Mouse (Mus musculus): ENCODE results near the gene Hexim1.
A peak's percentile ranks its signal among the peaks of the same experiment; 100 is the strongest.

Hexim1 gene

GRCm38 (mm10) chr11:103144309-103145285 lies 28.6 kb downstream of the Hexim1 start:
- ATAC-seq (ENCODE audit: insufficient number of reproducible peaks, low FRiP score, low TSS enrichment) = no peak

DNA sequence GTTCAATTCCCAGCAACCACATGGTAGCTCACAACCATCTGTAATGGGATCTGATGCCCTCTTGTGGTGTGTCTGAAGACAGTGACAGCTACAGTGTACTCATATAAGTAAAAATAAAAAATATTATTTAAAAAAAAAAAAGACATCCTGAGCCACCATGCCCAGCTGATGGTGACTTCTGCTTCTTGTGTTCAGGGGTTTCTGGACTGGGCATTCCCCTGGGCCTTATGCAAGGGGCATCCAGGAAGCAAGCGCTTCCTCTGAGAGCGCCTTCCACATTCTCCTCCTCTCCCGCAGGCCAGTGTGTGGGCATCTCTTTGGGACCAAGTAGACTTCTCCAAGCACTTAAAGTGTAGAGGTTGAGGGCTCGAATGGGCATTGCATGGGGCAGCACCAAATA lies 30.4 kb downstream of the Hexim1 start:
- ATAC-seq (ENCODE audit: insufficient number of reproducible peaks, low FRiP score, low TSS enrichment) = no peak

GRCm38 (mm10) chr11:103147766-103148165 lies 31.7 kb downstream of the Hexim1 start:
- no peak for ATAC-seq (ENCODE audit: insufficient number of reproducible peaks, low FRiP score, low TSS enrichment)

DNA sequence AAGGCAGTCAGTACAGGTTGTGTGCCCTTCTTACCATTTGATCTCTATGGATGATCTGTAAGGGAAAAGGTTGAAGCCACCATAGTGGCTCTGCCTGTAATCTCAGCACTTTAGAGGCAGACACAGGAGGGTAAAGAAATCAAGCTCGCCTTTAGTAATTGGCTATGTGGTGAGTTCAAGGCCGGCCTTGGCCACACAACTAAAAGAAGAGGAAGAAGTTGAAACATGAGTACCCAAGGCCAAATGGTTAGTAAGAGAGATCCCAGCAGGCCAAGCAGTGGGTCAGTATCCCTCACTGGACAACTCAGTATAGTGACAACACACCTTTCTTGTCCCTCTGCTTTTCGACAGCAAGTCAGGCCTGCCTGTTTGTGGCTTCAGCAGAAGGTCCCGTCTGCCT lies 33.7 kb downstream of the Hexim1 start:
- no peak for ATAC-seq (ENCODE audit: insufficient number of reproducible peaks, low FRiP score, low TSS enrichment)

DNA sequence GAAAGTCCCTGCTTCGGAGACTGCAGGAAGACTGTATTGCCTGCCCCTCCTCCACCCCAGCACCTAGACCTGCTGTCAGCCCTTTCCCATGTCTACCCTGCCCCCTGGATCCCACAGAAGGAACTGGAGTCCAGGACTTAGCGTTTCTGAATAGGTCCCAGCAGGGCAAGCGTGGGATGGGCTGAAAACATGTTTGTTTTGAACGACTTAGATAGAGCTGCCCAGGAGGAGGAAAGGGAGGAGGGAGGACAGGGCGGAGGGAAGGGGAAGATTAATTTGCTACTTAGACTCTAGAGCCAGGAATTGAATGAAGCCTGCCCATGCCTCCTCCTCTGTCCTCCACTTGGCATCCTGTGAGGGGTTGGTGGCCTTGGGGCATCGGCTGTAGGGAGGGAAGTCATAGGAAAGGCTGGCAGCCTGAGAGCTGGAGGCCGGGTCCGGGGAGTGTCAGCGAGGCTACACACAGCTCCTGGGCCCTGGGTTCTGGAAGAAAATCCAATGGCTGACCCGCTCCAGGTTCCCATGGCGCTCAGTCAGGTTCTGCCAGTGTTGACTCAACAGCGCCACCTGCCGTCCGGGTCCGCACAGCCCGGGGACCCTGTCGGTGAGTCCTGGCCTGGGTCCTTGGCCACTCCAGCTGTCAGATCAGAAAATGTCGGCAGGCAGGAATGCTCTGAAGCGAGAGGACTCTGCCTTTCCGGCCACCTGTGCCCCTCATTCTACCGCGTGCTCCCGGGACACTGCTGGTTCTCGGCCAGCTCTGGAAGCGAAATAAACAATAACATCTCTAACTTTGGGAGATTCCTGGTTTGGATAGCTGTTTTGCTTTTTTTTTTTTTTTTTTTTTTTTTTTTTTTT lies 42.8 kb downstream of the Hexim1 start:
- ATAC-seq (ENCODE audit: insufficient number of reproducible peaks, low FRiP score, low TSS enrichment) = peak; percentile 90

DNA sequence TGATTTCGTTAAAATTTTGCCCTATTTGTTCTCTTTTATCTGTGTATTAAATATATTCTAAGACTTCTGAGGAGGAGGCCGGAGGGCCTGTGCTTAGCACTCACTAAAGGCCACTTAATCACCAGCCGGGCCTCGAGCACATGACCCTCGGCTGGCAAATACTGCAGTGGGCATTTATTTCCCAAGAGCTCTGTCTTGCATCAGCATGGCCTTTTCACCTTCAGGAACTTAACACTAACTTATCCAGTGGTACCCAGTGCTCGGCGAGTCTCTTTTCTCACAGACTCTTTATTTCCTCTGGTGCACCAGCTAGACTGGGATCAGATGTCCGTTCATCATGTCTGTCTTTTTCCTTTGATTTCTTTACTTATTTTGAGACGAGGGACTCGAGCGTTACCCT lies 44.7 kb downstream of the Hexim1 start:
- no peak for ATAC-seq (ENCODE audit: insufficient number of reproducible peaks, low FRiP score, low TSS enrichment)

DNA sequence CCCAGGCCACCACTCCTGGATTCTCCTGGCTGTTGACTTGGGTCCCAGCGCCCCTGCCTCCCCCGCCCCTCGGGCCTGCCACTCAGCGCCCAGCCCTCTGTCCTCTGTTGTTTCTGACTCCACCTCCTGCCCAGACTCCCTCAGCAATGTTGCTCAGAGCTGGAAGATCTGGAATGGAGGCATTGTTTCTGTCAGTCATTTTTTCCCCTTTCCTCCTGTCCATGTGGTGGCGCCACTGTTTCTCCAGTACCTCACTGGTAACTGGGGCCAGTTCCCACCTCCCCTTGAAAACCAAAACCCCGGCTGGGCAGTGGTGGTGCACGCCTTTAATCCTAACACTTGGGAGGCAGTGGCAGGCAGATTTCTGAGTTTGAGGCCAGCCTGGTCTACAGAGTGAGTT lies 45.4 kb downstream of the Hexim1 start:
- no peak for ATAC-seq (ENCODE audit: insufficient number of reproducible peaks, low FRiP score, low TSS enrichment)

GRCm38 (mm10) chr11:103162132-103162531 lies 46.1 kb downstream of the Hexim1 start:
- no peak for ATAC-seq (ENCODE audit: insufficient number of reproducible peaks, low FRiP score, low TSS enrichment)

DNA sequence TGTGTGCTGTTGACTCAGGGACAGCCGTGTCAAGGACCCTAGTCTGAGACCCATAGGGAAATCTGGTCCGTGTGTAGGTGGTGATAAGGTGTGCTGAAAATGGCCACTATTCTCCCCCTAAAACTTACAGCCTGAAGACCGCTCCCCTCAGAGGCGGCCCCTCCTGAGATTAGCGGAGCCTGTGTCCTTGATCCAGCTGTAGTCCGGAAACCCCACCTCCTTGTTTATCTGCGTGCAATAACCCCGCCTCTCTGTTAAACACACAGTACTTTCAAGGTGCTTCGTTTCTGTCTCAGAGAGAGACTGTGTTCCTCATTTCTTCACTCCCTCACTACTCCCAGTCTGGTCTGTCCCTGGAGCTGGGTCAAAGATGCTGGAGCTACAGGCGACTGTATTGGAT lies 48.4 kb downstream of the Hexim1 start:
- ATAC-seq (ENCODE audit: insufficient number of reproducible peaks, low FRiP score, low TSS enrichment) = no peak

- ATAC-seq (ENCODE audit: insufficient number of reproducible peaks, low FRiP score, low TSS enrichment) = no peak; the same call in 1 of the 2 replicates
These were observed 52.8 kb downstream of the Hexim1 start for GRCm38 (mm10) chr11:103168690-103169390.

All from cerebellum, adult (tissue).